Mouse (Mus musculus) mesoderm, embryonic 11.5 days (tissue): ENCODE data around the gene Uck2.

Experiments
- DNase-seq: peaks from one replicate; pipeline ENCODE4 v3.0.0-alpha.2; 2012; ENCODE audit warnings: low read depth, low spot score

The Uck2 gene

DNA sequence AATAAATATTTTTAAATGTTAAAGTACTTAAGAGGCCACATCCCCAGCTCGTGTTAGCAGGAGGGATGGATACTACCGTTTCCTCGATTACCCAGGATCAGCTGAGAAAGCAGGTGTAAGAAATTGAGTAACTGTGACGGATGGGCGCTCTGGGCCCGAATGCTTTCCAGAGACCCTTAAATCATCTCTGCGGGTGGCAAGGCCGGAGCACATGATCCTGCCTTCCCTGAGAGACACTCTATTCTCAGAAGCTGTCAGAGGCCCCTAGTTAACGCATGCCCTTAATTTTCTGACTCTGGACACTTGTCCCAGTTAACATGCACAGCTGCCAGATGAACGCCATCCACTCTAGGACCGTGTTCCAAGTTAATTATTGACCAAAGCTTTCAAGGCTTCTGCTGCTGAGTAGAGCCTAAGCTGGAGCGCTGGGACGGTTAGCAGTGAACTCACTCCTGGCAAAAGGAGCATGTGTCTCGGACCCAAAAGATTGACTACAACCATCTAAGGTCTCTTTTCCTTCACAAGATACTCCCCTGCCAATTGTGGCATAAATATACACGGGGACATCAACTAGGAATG lies 28.3 kb downstream of the Uck2 start:
- DNase-seq, result peak; percentile 59

- no peak for DNase-seq
Measured at GRCm38 (mm10) chr1:167253579-167253978, 31.5 kb downstream of the Uck2 start.

GRCm38 (mm10) chr1:167249881-167250280 lies 35.2 kb downstream of the Uck2 start:
- no peak for DNase-seq

GRCm38 (mm10) chr1:167249252-167249651 lies 35.9 kb downstream of the Uck2 start:
- DNase-seq, result no peak

- no peak for DNase-seq
Measured at GRCm38 (mm10) chr1:167247886-167248285, 37.2 kb downstream of the Uck2 start.

- no peak for DNase-seq
Measured at GRCm38 (mm10) chr1:167246976-167247375, 38.1 kb downstream of the Uck2 start.

DNA sequence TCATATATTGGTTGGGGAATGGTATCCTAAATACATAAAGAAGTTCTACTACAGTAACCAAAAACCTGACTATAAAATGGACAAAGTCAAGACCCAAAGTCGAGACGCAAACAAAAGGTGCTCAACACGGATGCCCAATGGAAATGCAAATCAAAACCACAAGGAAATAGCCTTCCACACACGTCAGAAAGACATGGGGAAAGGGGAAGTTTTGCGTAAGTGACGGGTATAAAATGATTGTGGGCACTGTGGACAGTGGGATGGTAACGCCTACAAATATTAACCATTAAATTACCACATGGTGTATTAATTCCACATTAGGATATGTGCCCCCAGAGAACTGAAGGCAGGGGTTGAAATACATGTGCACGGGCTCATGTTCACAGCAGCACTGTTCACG lies 38.8 kb downstream of the Uck2 start:
- no peak for DNase-seq

DNA sequence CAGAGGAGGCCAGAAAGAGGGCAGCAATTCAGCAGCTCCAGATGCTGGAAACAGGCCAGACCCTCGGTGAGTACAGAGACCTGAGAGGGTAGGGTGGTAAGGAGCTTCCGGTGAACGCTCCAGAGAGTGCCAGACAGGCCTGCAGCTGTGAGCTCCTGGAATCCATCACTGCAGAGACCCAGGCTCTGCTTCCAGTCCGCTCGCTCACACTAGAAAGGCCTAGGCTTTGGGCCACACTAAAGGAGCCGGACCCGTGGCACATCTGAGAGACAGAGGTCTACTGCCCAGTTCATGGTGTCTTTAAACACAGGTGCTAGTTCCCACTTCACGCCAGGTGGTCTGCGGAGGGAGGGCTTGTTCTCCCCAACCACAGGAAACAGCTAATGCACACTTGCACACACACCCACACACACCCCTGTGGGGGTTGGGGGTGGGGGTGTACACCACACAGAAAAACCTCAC lies 39.9 kb downstream of the Uck2 start:
- no peak for DNase-seq

DNA sequence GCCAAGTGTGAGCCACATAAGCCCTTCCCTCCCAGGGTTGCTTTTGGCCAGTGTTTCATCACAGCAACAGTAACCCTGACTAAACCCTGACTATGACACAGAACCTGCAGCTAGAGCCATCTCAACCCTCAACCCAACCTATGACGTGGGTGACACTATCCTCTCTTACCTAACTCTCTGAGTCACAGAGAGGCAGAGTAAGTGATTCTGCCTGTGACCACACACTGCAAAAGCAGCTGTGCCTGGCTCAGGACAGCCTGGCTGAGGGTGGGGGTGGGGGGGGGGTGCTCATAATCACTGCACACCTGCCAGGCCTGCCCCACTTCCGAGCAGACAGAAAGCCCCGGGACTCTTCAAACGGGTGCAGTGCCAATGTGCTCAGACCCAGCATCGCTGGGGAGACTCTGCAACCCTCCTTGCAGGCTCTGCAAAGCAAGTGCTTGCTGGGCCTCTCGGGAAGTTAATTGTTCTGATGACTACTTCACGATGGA lies 42.9 kb downstream of the Uck2 start:
- DNase-seq, result no peak

DNA sequence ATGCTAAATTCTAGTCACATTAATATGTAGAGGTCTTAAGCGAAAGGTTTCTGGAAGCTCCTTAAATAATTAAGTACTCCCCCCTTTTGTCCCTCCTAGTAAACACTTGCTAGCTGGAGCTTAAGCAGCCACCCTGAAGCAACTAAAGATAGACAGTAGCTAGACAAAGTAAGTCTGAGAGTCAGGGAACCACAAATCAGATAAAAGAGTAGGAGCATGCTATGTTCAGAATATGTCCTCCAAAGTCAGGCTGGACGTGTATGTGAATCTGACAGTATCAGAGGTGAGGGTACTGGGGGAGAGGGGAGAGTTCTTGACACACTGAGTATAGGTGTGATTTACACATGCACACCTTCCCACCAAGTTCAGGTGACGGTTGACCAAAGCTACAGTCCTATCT lies 43.6 kb downstream of the Uck2 start:
- no peak for DNase-seq

- peak; percentile 68 for DNase-seq
Measured at GRCm38 (mm10) chr1:167240361-167240760, 44.8 kb downstream of the Uck2 start.

DNA sequence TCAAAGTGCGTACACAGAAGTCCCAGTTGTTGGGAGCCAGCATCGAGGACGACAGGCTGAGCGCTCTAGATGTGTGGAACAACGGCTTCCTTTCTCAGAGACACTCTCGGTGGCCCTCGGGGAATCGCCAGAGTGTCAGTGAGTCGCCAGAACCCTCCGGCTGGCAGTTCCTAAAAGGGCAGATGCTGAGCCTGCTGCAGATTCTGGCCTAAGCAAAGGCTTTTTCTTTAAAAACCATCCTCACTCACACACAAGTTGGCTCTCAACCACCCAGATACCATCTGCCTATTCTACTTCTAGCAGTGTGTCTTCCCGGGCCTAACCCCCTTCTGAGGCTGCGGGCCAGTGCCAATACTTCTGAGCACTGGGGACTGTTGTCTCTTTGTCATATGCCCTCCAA lies 45.2 kb downstream of the Uck2 start:
- DNase-seq, result peak; percentile 33

- no peak for DNase-seq
Measured at GRCm38 (mm10) chr1:167237798-167238197, 47.3 kb downstream of the Uck2 start.

DNA sequence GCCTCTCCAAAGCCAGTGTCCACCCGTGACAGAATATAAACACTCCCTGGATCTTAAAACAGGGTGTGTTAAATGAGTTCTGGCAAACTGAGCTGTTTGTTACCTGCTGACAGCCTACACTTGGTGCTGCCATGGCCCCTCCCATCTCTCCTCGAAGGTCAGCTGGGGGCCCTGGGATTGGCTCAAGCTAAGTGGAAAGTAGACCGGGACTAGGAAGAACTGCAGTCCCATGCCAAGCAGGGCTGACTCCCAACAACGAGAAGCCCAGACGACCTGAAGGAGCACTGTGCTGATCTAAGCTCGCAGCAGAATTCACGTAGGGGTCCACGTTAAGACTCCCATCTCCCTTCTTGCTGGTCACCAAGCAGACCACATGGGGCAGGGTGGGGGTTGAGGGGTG lies 48.3 kb downstream of the Uck2 start:
- no peak for DNase-seq

DNA sequence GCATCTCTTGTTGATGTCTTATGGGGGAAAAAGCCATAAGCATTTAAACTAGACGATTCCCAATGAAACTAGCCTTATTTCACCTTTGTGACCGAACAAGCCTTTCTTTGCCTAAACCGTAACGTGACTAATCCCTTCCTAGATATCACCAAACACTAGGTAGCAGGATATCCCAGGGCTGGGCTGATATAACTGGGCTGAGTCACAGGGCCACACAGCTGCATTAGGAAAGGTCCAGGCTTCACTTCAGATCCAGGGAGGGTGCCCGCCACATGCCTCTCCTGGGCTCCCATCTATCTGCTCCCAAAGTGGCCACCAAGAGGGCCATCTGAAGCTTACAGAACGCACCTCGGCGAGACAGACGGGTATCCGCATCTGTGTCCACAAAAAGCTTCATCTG lies 50.8 kb downstream of the Uck2 start:
- no peak for DNase-seq

DNA sequence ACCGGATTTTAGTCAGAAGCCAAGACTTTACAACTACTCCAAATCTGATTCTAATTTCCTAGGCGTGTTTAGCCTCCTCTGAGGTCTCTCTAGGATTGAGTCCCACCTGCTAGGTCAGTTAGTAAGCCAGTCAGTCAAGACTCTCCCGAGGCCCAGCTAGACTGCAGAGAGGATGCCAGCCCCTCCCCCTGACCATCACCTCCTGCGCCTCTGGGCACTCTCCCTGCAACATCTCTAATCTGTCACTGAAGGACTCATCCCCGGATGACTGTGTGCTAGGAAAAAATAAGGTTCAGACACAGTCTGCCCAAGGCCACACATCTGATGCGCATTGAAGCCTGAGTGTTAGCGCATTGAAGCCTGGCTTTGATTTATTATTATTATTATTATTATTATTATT lies 52.2 kb downstream of the Uck2 start:
- no peak for DNase-seq

GRCm38 (mm10) chr1:167231612-167232283 lies 53.4 kb downstream of the Uck2 start:
- no peak for DNase-seq

DNA sequence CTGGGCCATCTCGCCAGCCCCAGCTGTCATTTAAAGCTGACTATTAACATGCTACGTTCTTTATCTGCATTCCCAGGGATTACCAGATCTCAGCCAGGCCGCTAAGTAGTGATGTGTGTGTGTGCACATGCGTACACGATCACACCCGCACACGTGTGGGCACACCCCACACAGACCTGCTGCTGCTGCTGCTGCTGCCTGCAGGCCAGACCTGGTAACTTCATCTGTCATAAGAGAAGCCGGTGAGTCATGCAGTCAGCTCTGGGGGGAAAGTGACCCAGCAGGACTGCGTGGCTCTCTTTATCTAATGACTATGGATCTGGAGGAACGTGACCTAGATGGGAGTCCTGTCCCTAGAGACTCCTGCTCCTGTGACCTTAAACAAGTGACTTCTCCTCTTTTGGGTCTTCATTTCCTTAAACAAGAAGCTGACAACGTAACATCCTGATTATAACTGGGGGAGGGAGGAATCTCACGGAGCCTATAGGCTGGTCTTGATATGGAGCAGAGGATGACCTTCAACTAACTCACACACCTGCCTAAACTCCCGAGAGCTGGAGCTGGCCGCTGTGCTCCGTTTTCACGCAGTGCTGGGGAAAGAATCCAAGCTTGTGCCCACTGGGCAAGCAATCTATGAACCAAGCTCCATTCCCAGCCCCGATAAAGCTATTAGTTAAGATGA lies 54.0 kb downstream of the Uck2 start:
- DNase-seq, result no peak

GRCm38 (mm10) chr1:167222382-167223010 lies 62.6 kb downstream of the Uck2 start:
- no peak for DNase-seq

GRCm38 (mm10) chr1:167220303-167221174 lies 64.6 kb downstream of the Uck2 start:
- peak; percentile 84 for DNase-seq

DNA sequence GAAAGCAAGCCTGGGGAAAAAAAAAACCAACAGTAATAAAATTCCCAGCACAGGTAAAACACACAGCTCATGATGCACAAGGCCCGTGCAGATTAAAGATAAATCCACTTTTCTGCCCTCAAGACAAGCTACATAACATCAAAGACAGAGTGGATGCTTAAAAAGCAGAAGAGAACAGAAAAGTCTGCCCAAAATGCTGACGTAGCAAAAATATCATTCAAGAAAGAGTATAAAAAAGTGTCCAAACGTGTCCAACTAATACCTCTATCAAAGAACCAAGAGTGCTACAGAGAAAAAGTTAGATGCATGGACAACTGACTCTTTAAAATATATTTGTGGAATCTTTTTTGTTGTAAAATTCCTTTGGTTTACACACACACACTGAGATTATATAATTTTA lies 69.7 kb downstream of the Uck2 start:
- no peak for DNase-seq
